Mouse (Mus musculus): ENCODE measurements at regions not wholly inside any gene's neighbourhood (a gene's known extent, or its start where the extent isn't known, plus 50 kb on each side); places are given as distances from the start of the nearest gene placed in this dataset.

- ATAC-seq (replicated peaks), result no peak
- H3K36me3 ChIP-seq (replicated peaks), result no peaks in the 10 kb centered on the region
- H3K4me3 ChIP-seq, result no peak overlapping the region
- H3K27me3 ChIP-seq (replicated peaks), result no peaks in the 10 kb centered on the region
- 49% methylated on average over 4 of the region's 4 CpGs for WGBS
- no peaks in the 10 kb centered on the region for H3K4me1 ChIP-seq
- H3K27ac ChIP-seq, result no peak overlapping the region
- H3K4me2 ChIP-seq, result no peak overlapping the region
- no peak overlapping the region for H3K9ac ChIP-seq
- no peaks in the 10 kb centered on the region for H3K9me3 ChIP-seq
Measured at GRCm38 (mm10) chr15:61268766-61269165, 346.0 kb upstream of the A1bg start.

DNA sequence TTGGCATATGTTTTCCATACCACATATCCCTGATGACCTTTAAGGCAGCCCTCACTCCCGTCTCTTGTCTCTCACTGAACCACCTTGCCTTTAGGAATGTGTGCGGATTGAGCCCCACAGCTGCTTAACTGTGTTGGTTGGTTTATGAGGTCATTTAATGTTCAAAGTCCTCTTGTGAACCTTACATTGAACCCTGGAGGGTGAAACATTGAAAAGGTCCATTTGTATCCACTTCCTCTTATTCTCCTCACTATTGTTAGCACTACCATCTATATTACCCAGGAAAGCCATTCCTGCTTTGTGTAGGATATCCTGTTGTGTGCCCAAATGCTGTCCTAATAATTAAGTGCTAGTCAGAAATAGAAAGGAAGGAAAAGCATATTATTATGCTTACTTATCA, 336.2 kb upstream of the A1bg start:
- 84% methylated on average over 2 of the region's 2 CpGs for WGBS
- Histone ChIP-seq H3K9ac (no peak overlapping the region), H3K36me3 (replicated peaks) (no peaks in the 10 kb centered on the region), H3K27ac (no peak overlapping the region), H3K4me2 (no peak overlapping the region), H3K4me1 (no peaks in the 10 kb centered on the region), H3K4me3 (no peak overlapping the region), H3K9me3 (no peaks in the 10 kb centered on the region), H3K27me3 (replicated peaks) (no peaks in the 10 kb centered on the region)
- no peak for ATAC-seq (replicated peaks)

DNA sequence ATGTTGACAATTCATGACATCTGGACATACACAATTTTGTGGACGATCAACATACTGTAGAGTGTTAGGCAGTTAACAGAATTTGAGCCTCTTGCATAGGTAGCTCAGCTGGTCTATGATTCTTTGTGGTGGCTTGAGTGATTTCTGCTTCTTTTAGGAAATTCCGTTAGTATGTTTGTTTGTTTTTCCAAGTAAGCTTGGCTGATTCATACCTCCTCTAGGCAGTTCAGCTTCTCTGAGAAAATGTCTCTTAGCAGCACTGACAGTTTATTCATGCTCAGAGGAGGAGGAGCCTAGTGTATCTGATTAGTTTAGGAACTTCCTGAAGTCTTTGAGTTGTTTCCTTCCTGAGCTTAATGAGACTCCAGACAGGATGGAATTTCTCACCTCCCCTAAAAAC, 321.7 kb upstream of the A1bg start:
- H3K27ac ChIP-seq, result no peak overlapping the region
- H3K9ac ChIP-seq, result no peak overlapping the region
- H3K4me1 ChIP-seq, result no peaks in the 10 kb centered on the region
- 92% methylated on average over 2 of the region's 2 CpGs for WGBS
- H3K4me2 ChIP-seq, result no peak overlapping the region
- ATAC-seq (replicated peaks), result no peak
- no peaks in the 10 kb centered on the region for H3K9me3 ChIP-seq
- no peak overlapping the region for H3K4me3 ChIP-seq
- no peaks in the 10 kb centered on the region for H3K36me3 ChIP-seq (replicated peaks)
- H3K27me3 ChIP-seq (replicated peaks), result no peaks in the 10 kb centered on the region

GRCm38 (mm10) chr15:61242161-61242681, 319.4 kb upstream of the A1bg start:
- 92% methylated on average over 2 of the region's 2 CpGs for WGBS
- Histone ChIP-seq H3K4me3 (no peak overlapping the region), H3K9me3 (no peaks in the 10 kb centered on the region), H3K27ac (no peak overlapping the region), H3K27me3 (replicated peaks) (no peaks in the 10 kb centered on the region), H3K9ac (no peak overlapping the region), H3K4me1 (no peaks in the 10 kb centered on the region), H3K36me3 (replicated peaks) (no peaks in the 10 kb centered on the region), H3K4me2 (no peak overlapping the region)
- ATAC-seq (replicated peaks), result no peak

DNA sequence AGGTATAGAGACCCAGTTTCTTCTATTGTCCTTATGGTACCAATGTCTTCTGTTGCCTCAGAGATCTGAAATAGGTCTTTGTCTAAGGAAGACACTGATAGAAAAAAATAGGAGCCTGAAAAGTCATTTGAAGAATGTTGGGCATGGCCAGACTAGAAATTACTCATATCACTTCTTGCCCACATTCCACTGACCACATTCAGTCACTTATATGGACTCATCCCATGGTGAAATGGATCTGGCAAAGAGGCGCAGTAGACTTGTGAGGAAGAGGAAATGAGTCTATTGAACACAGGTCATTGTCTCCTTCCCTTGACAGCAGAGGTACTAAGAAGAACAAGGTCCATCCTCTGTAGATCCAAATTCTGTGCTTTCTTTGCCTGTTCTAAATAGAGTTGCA, 318.9 kb upstream of the A1bg start:
- no peak for ATAC-seq (replicated peaks)
- Histone ChIP-seq H3K4me3 (no peak overlapping the region), H3K27ac (no peak overlapping the region), H3K4me1 (no peaks in the 10 kb centered on the region), H3K27me3 (replicated peaks) (no peaks in the 10 kb centered on the region), H3K9ac (no peak overlapping the region), H3K36me3 (replicated peaks) (no peaks in the 10 kb centered on the region), H3K4me2 (no peak overlapping the region), H3K9me3 (no peaks in the 10 kb centered on the region)
- 100% methylated on average over 1 of the region's 1 CpGs for WGBS

GRCm38 (mm10) chr15:61240344-61240743, 317.5 kb upstream of the A1bg start:
- H3K27ac ChIP-seq, result no peak overlapping the region
- H3K4me2 ChIP-seq, result no peak overlapping the region
- H3K27me3 ChIP-seq (replicated peaks), result no peaks in the 10 kb centered on the region
- H3K36me3 ChIP-seq (replicated peaks), result no peaks in the 10 kb centered on the region
- no peak for ATAC-seq (replicated peaks)
- no peaks in the 10 kb centered on the region for H3K4me1 ChIP-seq
- H3K9me3 ChIP-seq, result no peaks in the 10 kb centered on the region
- no peak overlapping the region for H3K9ac ChIP-seq
- no peak overlapping the region for H3K4me3 ChIP-seq

- no peaks in the 10 kb centered on the region for H3K9me3 ChIP-seq
- H3K9ac ChIP-seq, result no peak overlapping the region
- H3K4me1 ChIP-seq, result no peaks in the 10 kb centered on the region
- H3K27me3 ChIP-seq (replicated peaks), result no peaks in the 10 kb centered on the region
- no peaks in the 10 kb centered on the region for H3K36me3 ChIP-seq (replicated peaks)
- no peak overlapping the region for H3K4me3 ChIP-seq
- no peak overlapping the region for H3K4me2 ChIP-seq
- no peak overlapping the region for H3K27ac ChIP-seq
- ATAC-seq (replicated peaks), result no peak
- WGBS, result 77% methylated on average over 7 of the region's 7 CpGs
Measured at GRCm38 (mm10) chr15:61239414-61239813, 316.6 kb upstream of the A1bg start.

GRCm38 (mm10) chr15:61238996-61239395, 316.2 kb upstream of the A1bg start:
- no peaks in the 10 kb centered on the region for H3K4me1 ChIP-seq
- no peak overlapping the region for H3K27ac ChIP-seq
- no peak for ATAC-seq (replicated peaks)
- no peak overlapping the region for H3K4me3 ChIP-seq
- no peaks in the 10 kb centered on the region for H3K27me3 ChIP-seq (replicated peaks)
- 78% methylated on average over 10 of the region's 12 CpGs for WGBS
- no peaks in the 10 kb centered on the region for H3K9me3 ChIP-seq
- H3K36me3 ChIP-seq (replicated peaks), result no peaks in the 10 kb centered on the region
- no peak overlapping the region for H3K9ac ChIP-seq
- H3K4me2 ChIP-seq, result no peak overlapping the region

DNA sequence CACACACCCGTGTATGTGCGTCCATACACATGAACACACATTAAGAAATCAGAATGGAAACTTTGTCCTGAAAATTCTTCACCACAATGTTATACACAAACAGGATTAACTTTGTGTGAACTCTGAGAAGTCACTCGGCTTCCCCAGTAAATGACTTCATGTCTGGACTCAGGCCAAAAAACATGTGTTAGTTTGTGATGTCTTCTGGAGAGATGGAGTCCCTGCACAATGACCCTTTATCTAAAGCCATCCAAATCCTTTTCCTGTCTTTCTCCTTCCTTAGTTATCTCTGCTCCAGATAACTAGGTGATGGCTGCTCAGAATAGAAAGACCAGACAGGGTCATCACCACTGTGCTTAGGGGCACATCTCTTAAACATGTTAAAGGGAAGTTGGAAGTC, 306.8 kb upstream of the A1bg start:
- Histone ChIP-seq H3K4me2 (no peak overlapping the region), H3K36me3 (replicated peaks) (no peaks in the 10 kb centered on the region), H3K4me1 (no peaks in the 10 kb centered on the region), H3K4me3 (no peak overlapping the region), H3K9ac (no peak overlapping the region), H3K27me3 (replicated peaks) (no peaks in the 10 kb centered on the region), H3K9me3 (no peaks in the 10 kb centered on the region), H3K27ac (no peak overlapping the region)
- ATAC-seq (replicated peaks), result no peak
- WGBS, result 63% methylated on average over 3 of the region's 3 CpGs

DNA sequence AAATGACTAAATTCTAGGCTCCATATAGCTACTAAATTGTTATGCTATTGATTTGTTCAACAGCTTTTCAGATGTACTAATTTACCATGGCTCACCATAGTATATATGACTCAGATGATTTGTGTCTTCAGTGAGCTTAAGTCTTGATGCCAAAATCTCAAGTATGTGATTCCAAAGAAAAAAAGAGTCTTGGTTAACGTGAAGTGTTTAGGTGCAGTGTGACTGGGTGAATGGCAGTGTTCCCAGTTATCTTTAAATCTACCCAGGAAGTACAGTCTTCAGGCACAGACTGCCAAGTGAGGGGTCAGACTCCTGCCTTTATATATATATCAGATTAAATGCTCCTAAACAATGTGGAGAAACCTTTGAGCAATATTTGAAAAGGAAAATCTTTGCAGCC, 300.1 kb upstream of the A1bg start:
- Histone ChIP-seq H3K36me3 (replicated peaks) (no peaks in the 10 kb centered on the region), H3K9ac (no peak overlapping the region), H3K27me3 (replicated peaks) (no peaks in the 10 kb centered on the region), H3K4me1 (no peaks in the 10 kb centered on the region), H3K4me2 (no peak overlapping the region), H3K9me3 (no peaks in the 10 kb centered on the region), H3K4me3 (no peak overlapping the region), H3K27ac (no peak overlapping the region)
- 83% methylated on average over 1 of the region's 1 CpGs for whole genome bisulfite sequencing
- ATAC-seq (replicated peaks), result no peak

DNA sequence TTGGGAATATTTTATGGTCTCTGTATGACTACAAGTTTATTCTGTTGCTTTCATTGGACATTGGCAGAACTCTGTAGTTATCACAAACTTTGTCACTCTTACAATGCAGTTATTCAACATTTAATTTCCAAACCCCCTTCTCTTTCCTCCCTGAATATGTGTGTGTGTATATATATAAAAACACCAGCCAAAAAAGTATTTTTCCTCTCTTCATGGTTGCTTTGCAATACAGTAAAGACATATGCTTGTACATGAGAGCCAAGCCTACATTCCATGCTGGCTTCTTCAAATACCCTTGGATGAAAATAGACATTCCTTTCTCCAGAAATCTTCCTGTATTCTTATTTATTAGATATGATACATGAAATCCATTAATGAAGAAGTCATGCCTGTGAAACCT, 287.3 kb upstream of the A1bg start:
- no peak overlapping the region for H3K4me3 ChIP-seq
- H3K4me1 ChIP-seq, result no peaks in the 10 kb centered on the region
- no peak overlapping the region for H3K27ac ChIP-seq
- H3K4me2 ChIP-seq, result no peak overlapping the region
- no peaks in the 10 kb centered on the region for H3K9me3 ChIP-seq
- H3K27me3 ChIP-seq (replicated peaks), result no peaks in the 10 kb centered on the region
- H3K9ac ChIP-seq, result no peak overlapping the region
- no peaks in the 10 kb centered on the region for H3K36me3 ChIP-seq (replicated peaks)
- no peak for ATAC-seq (replicated peaks)

- H3K4me2 ChIP-seq, result no peak overlapping the region
- H3K9ac ChIP-seq, result no peak overlapping the region
- H3K9me3 ChIP-seq, result no peaks in the 10 kb centered on the region
- no peaks in the 10 kb centered on the region for H3K36me3 ChIP-seq (replicated peaks)
- 89% methylated on average over 1 of the region's 1 CpGs for WGBS
- H3K27me3 ChIP-seq (replicated peaks), result no peaks in the 10 kb centered on the region
- ATAC-seq (replicated peaks), result no peak
- no peaks in the 10 kb centered on the region for H3K4me1 ChIP-seq
- H3K27ac ChIP-seq, result no peak overlapping the region
- H3K4me3 ChIP-seq, result no peak overlapping the region
Measured at GRCm38 (mm10) chr15:61189981-61190380, 267.2 kb upstream of the A1bg start.

GRCm38 (mm10) chr15:61189481-61189880, 266.7 kb upstream of the A1bg start:
- ATAC-seq (replicated peaks), result no peak
- Histone ChIP-seq H3K4me3 (no peak overlapping the region), H3K36me3 (replicated peaks) (no peaks in the 10 kb centered on the region), H3K4me1 (no peaks in the 10 kb centered on the region), H3K27me3 (replicated peaks) (no peaks in the 10 kb centered on the region), H3K9me3 (no peaks in the 10 kb centered on the region), H3K9ac (no peak overlapping the region), H3K4me2 (no peak overlapping the region), H3K27ac (no peak overlapping the region)
- 74% methylated on average over 8 of the region's 8 CpGs for WGBS

- Histone ChIP-seq H3K4me1 (no peaks in the 10 kb centered on the region), H3K9me3 (no peaks in the 10 kb centered on the region)
- 35% methylated on average over 2 of the region's 2 CpGs for WGBS
Measured at GRCm38 (mm10) chr15:61184597-61184963, 261.8 kb upstream of the A1bg start.

More at GRCm38 (mm10) chr15:61184597-61184963, 261.8 kb upstream of the A1bg start:
- no peak overlapping the region for H3K27ac ChIP-seq
- ATAC-seq (replicated peaks), result no peak
- no peak overlapping the region for H3K4me2 ChIP-seq
- no peaks in the 10 kb centered on the region for H3K27me3 ChIP-seq (replicated peaks)
- no peak overlapping the region for H3K4me3 ChIP-seq
- no peaks in the 10 kb centered on the region for H3K36me3 ChIP-seq (replicated peaks)
- H3K9ac ChIP-seq, result no peak overlapping the region
